Mouse (Mus musculus) retina, postnatal 7 days (tissue): Measurements from ENCODE around the gene Krt77.

Source experiments
- DNase-seq: peaks from one replicate; pipeline ENCODE4 v3.0.0-alpha.2; 2012; ENCODE audit warnings: low read depth, low spot score

Krt77 gene

GRCm38 (mm10) chr15:101869431-101869830 is at the start of gene Krt77:
Gene Krt77 (minus strand): TSS chr15:101869705.
- DNase-seq: no peak

DNA sequence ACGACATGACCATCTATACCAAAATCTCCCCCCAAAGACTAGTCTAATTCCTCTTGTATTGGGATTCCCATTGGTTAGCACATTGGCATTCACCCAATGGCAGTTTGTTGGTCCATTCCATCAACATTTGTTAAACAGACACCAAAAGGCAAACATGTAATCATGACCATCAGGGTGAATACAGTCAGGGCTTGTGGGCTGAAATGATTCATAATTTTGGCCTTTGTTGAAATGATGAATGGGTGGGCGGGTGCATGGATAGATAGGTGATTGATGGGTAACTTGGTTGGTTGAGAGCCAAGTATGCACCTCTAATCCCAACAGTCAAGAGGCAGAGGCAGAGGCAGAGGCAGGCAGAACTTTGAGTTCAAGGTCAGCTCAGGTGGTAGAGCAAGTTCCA is 46.6 kb upstream of the Krt77 start:
- no peak for DNase-seq

DNA sequence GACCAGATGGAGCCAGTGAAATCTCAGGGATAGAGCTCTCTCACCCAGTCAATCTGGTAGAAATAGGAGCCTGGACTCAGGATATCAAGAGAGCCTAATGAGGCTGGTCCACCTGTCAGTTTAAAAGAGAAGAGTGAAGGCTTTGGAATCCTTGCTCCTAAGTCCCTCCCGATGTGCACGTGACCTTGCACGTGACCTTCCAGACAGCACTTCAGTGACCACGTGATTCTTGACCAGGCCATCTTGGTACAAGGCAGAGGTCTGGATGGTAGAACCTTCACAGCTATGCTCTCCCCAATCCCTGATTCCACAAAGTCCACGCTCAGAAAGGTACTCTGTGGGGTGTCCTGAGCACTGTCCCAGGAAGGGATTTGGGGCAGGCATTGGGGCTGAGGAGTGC is 35.3 kb upstream of the Krt77 start:
- no peak for DNase-seq

- no peak for DNase-seq
These were observed 33.0 kb upstream of the Krt77 start for GRCm38 (mm10) chr15:101902171-101903149.

- DNase-seq: no peak
These were observed 25.7 kb upstream of the Krt77 start for GRCm38 (mm10) chr15:101895216-101895615.

DNA sequence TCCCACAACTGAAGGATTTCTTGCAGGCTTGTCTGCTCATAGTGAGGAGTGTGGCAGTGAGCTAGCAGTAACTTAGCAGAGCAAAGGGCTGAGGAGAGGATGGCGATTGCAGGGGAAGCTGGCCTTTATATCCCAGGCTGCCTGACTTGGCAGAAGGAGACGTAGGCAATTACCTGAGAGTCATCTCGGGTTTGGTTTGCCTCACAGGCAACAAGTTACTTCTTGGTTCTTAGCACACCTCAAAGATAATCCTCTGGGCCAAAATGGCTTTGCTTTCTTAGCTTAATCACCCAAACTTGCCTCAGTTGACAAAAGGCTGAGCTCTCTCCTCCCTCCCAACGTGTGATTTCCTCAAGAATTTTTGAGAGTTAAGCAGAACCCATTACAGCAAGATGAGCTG is 23.3 kb upstream of the Krt77 start, which contains the start of gene Krt76:
Gene Krt76 (minus strand): TSS at position 101 of the 400 bp plus-strand sequence.
- DNase-seq: no peak

GRCm38 (mm10) chr15:101879776-101880175 is 10.3 kb upstream of the Krt77 start:
- no peak for DNase-seq

DNA sequence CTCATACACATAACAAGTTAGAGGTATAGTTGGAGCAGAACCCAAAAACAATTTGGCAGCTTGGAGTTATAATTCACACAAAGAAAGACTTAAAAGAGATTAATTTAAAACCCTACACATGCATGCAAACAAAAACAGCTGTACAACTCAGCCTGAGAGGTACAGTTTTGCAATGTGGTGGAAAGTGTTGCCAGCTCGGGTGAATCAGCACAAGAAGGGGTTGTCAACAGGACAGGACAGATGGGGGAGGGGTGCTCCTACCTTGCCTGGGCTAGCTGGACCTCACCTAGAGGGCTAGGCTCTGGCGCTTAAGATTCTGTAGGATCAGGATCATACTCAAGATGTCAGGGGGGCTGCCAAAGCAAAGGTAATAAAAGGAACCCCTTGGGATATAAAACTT is 8.5 kb upstream of the Krt77 start:
- no peak for DNase-seq

- DNase-seq: no peak
These were observed 4.9 kb upstream of the Krt77 start for GRCm38 (mm10) chr15:101874383-101874782.

DNA sequence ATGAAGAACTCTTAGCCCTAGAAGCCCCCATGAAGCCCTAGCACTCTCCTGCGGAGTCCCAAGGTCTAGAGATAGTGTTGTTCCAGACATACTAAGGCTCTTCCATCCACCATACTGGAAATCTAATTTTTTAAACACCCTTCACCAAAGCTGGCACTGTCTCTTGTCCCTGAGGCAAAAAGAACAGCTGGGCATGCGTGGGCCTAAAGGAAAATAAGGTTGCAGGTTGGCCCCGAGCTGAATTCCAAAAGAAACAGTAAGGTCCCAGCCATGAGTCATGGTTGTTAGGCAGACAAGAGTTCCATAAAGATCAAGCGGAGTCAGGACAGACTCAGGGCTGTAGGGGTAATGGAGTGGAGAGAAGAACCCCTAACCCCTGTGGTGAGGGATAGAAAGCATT is 3.7 kb upstream of the Krt77 start:
- DNase-seq: no peak

- DNase-seq: no peak
These were observed 2.8 kb downstream of the Krt77 start for GRCm38 (mm10) chr15:101866754-101867153.

DNA sequence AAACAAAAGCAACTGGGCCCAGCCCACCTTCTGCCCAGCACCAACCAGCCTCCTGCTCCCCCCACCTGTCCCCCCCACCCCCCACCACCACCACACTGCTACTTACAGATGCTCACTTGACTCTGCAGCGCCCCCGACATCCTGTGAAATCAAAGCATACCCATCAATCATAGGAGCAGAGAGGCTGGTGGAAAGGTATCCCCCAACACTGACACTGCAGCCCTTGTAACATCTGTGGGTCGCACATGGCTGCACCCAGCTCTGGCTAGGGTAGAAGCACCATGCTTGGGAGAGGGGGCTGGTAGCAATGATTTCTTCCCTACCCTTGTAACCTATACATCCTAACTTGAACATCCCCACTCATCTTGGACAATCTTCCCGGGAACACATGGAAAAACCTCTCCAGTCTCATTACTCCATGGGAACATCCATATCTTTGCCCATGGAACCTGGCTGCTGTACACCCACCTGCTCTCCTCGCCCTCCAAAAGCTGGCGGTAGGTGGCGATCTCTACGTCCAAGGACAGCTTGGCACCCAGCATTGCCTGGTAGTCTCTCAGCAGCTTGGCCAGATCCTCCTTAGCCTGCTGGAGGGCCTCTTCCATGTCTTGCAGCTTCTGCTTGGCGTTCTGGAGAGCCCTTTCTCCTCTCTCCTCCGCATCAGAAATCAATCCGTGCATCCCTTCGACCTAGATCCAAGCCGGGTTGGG is 8.9 kb downstream of the Krt77 start:
- DNase-seq: no peak

- no peak for DNase-seq
These were observed 9.8 kb downstream of the Krt77 start for GRCm38 (mm10) chr15:101859735-101860170.

DNA sequence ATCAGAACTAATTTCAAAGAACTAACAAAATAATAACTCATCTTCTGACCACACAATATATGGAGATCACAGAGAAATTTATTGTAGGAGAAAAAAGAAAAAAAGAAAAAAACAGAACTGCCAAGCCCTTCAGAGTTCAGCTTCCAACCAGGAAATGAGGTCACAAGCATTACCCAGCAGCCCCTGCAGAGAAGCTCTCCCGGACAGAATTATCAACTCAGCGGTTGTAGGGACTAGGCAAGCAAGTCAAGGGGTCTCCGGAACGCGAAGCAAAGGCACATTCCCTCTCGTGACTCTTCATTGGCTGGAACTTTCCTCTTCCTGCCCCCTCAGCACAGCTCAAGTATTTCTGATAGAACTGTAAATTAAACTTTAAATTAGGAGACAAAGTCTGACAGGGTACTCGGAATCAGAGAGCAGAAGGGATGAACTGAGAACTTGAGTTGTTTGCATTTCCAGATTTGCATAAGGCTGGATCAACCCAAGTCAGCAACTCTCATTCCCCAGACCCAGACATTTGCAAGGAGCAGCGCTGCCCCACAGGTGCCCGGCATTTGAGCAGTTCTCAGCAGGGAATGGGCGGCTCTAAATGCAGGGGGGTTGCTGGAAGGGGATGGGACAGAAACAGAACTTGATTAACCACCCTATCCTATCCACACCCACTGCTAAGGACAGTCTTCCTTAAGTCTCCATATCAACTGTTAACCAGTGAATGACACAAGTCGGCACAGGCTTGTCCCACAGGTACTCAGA is 10.7 kb downstream of the Krt77 start:
- DNase-seq: no peak

DNA sequence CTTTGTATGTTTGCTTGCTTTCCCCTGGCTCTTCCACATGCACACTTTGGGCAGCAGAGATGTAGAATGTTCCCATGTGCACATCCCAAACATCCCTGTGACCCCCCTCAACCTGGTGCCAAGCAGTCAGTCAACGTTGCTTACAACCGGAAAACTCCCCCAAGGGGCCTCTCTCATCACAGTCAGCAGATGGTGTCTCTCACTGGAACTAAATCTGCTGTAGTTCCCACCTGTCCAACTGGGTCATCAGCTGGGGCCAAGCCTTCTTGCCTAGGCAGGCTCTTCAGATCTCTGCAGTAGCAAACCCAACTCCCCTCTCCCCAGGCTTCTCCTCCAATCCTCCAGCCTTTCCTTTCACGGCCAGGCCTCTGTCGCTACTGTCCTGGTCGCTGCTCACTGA is 12.8 kb downstream of the Krt77 start:
- no peak for DNase-seq

DNA sequence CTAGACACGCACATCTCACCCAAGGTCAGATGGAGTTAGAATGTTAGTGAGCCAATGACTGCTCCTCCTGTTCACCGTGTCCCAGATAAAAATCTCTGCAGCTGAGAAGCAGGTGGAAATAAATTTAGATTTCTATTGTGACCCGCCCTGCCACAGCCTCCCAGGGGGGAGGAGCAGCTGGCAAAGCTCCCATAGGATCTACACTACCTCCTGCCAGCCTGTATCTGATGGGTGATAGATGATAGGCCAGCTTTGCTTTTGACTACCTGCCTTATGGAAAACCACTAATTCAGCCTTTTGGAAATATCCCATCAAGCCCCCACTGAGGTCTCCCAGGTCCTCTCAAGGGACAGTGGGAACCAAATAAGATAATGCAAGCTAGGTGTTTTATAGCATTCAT is 13.8 kb downstream of the Krt77 start:
- no peak for DNase-seq

- no peak for DNase-seq
These were observed 15.2 kb downstream of the Krt77 start for GRCm38 (mm10) chr15:101854294-101854693.

DNA sequence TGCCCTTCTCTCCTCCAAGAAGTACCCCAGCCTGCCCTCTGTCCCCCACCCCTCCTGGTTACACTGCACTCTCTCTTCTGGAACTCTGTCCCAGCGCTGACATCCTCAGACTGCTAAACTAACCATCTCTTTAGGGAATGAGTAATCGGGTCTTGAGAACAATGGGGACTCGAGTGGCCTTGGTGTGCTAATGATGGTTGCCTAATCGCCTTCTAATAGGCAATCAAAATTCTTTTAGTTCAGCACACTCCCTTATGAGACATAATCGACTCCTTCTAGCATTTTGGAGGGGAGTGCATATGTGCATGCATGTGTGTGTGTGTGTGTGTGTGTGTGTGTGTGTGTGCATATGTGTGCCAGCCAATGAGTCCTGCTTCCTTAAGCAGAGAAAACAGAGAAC is 16.9 kb downstream of the Krt77 start:
- no peak for DNase-seq

DNA sequence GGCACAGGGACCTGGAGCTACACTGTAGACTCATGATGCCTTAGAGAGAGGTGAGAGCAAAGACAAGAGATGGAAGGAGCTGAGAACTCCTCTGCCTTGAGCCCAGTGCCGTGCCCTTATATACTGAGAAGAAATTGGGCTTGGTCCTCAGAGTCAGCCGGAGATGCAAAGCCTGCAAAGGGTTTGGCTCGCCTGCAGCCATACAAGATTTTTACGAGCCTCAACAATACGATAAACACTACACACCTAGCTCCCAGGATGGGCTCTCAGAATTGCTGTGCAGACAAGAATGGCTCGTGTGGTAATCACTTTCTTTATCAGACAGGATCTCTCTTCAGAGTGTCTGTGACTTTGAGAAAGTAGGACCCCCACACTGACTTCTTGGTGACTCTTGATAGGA is 18.8 kb downstream of the Krt77 start, which contains the start of gene Krt1:
Gene Krt1 (minus strand): TSS at position 101 of the 400 bp plus-strand sequence.
- no peak for DNase-seq

GRCm38 (mm10) chr15:101845971-101846403 is 23.5 kb downstream of the Krt77 start:
- DNase-seq: no peak

- no peak for DNase-seq
These were observed 26.3 kb downstream of the Krt77 start for GRCm38 (mm10) chr15:101843192-101843591.
